Mouse (Mus musculus) large intestine, adult 2 months (tissue): ENCODE measurements around the gene Farp2. TPM values are rescaled to one million over a fixed set of nuclear protein-coding genes. Genes with fewer than 3 reads are reported as not detected.

Source experiments
- DNase-seq: peaks from one replicate; pipeline ENCODE4 v3.0.0-alpha.2; 2012; ENCODE audit warnings: low read depth, low spot score
- WGBS: fragments of 180-500 bp; shearing (Covaris S2); methylation state at CpG from one replicate; pipeline ENCODE4 v1.1.7; 2018; 5-methylcytosine and 5-hydroxymethylcytosine counted together
- polyA plus RNA-seq: library from polyadenylated mRNA; depleted of rRNA; stranded (reverse); fragments of >200 nt; gene quantifications from 2 replicates; pipeline ENCODE4 v1.2.3, GENCODE M21; 2012

Farp2 gene
- polyA plus RNA-seq, 1 experiment, result 12.0 TPM

GRCm38 (mm10) chr1:93547286-93547685 lies 35.4 kb downstream of the Farp2 start:
- 98% methylated on average over 1 of the region's 1 CpGs for WGBS
- DNase-seq, result no peak

GRCm38 (mm10) chr1:93551427-93551826 lies 39.5 kb downstream of the Farp2 start:
- WGBS, result 70% methylated on average over 5 of the region's 5 CpGs

GRCm38 (mm10) chr1:93563224-93563623 lies 51.3 kb downstream of the Farp2 start:
- DNase-seq, result no peak
- 42% methylated on average over 7 of the region's 7 CpGs for WGBS

More at GRCm38 (mm10) chr1:93551427-93551826, 39.5 kb downstream of the Farp2 start:
- no peak for DNase-seq

- no peak for DNase-seq
- WGBS, result 37% methylated on average over 1 of the region's 1 CpGs
Observed at GRCm38 (mm10) chr1:93563649-93564048, 51.8 kb downstream of the Farp2 start.

GRCm38 (mm10) chr1:93564781-93565180 lies 52.9 kb downstream of the Farp2 start:
- 57% methylated on average over 3 of the region's 3 CpGs for WGBS
- DNase-seq, result no peak

- peak; percentile 32 for DNase-seq
- WGBS, result 34% methylated on average over 3 of the region's 3 CpGs
Observed at GRCm38 (mm10) chr1:93567013-93567412, 55.1 kb downstream of the Farp2 start.

- peak; percentile 82 for DNase-seq
- WGBS, result 26% methylated on average over 9 of the region's 9 CpGs
Observed at GRCm38 (mm10) chr1:93567717-93568497, 56.0 kb downstream of the Farp2 start.

- 92% methylated on average over 3 of the region's 3 CpGs for WGBS
- no peak for DNase-seq
Observed at GRCm38 (mm10) chr1:93577066-93577465, 65.2 kb downstream of the Farp2 start.

GRCm38 (mm10) chr1:93577861-93578260 lies 66.0 kb downstream of the Farp2 start:
- WGBS, result 88% methylated on average over 4 of the region's 4 CpGs
- DNase-seq, result no peak

- DNase-seq, result no peak
- 94% methylated on average over 7 of the region's 7 CpGs for WGBS
Observed at GRCm38 (mm10) chr1:93581545-93581944, 69.7 kb downstream of the Farp2 start.

- no peak for DNase-seq
- 83% methylated on average over 3 of the region's 3 CpGs for WGBS
Observed at GRCm38 (mm10) chr1:93588346-93588745, 76.5 kb downstream of the Farp2 start.

GRCm38 (mm10) chr1:93593960-93594359 lies 82.1 kb downstream of the Farp2 start:
- no peak for DNase-seq

GRCm38 (mm10) chr1:93595916-93596315 lies 84.0 kb downstream of the Farp2 start:
- DNase-seq, result no peak
- 83% methylated on average over 6 of the region's 6 CpGs for WGBS

- WGBS, result 89% methylated on average over 4 of the region's 4 CpGs
- no peak for DNase-seq
Observed at GRCm38 (mm10) chr1:93602911-93603310, 91.0 kb downstream of the Farp2 start.

GRCm38 (mm10) chr1:93603921-93604320 lies 92.0 kb downstream of the Farp2 start:
- WGBS, result 95% methylated on average over 12 of the region's 12 CpGs
- no peak for DNase-seq

GRCm38 (mm10) chr1:93607090-93608083 lies 95.5 kb downstream of the Farp2 start:
- DNase-seq, result no peak
- WGBS, result 75% methylated on average over 14 of the region's 14 CpGs

GRCm38 (mm10) chr1:93608696-93609245 lies 96.9 kb downstream of the Farp2 start:
- 77% methylated on average over 4 of the region's 4 CpGs for WGBS
- DNase-seq, result no peak

- DNase-seq, result no peak
- WGBS, result 90% methylated on average over 8 of the region's 8 CpGs
Observed at GRCm38 (mm10) chr1:93609762-93610161, 97.9 kb downstream of the Farp2 start.

- no peak for DNase-seq
- 51% methylated on average over 4 of the region's 4 CpGs for WGBS
Observed at GRCm38 (mm10) chr1:93618059-93618748, 106.3 kb downstream of the Farp2 start.

- 52% methylated on average over 5 of the region's 5 CpGs for WGBS
- no peak for DNase-seq
Observed at GRCm38 (mm10) chr1:93618948-93619347, 107.1 kb downstream of the Farp2 start.
